Comparison of ENCODE assay signal across 10 mouse cellular contexts in genomic region chr7:42450618-42451017, GRCm38 (mm10). TPM values are rescaled to one million over a fixed set of nuclear protein-coding genes. Genes with fewer than 3 reads are reported as not detected.
A peak's percentile ranks its signal among the peaks of the same experiment; 100 is the strongest.
DNase-seq lines count a peak whose midpoint lies in the region; ATAC-seq lines count a peak whose summit lies in the region.
"Had no signal": no experiment of that assay in that cellular context is flagged by ENCODE, and none has a peak within 500 bp of the region (broad histone marks: within the 10 kb centered on the region; RNA-seq: fewer than 3 reads in every experiment).

No protein-coding gene starts in this region.

- peaks cover 78% of the 10 kb centered on the region for H3K9me3 ChIP-seq in embryonic facial prominence, embryonic 10.5 days

- WGBS in embryonic facial prominence, embryonic 10.5 days, result 43% methylated on average over 3 of the region's 3 CpGs

- H3K27me3 ChIP-seq in embryonic facial prominence, embryonic 10.5 days (replicated peaks; ENCODE audit: low read depth, poor library complexity, severe bottlenecking), result no peaks in the 10 kb centered on the region
- H3K27me3 ChIP-seq: limb, embryonic 15.5 days had no signal

- H3K4me3 ChIP-seq in embryonic facial prominence, embryonic 10.5 days, result no peak overlapping the region
- H3K4me3 ChIP-seq: limb, embryonic 15.5 days had no signal

- peak; percentile 3 for DNase-seq in gastrocnemius, adult 18-20 months (ENCODE audit: low spot score)
- DNase-seq in gastrocnemius, postnatal 4 days (ENCODE audit: low spot score in 2 of 2), result no peak
- DNase-seq in 416B (ENCODE audit: low read depth) (peak; percentile 51), ZHBTc4 (ENCODE audit: low read depth, low spot score) (peak; percentile 79)
- peak; percentile 17 to 32 for DNase-seq in kidney, postnatal 4 days
- no peak for DNase-seq in embryonic facial prominence, embryonic 10.5 days (ENCODE audit: low spot score)

- H3K4me1 ChIP-seq in embryonic facial prominence, embryonic 10.5 days, result no peaks in the 10 kb centered on the region
- H3K4me1 ChIP-seq: limb, embryonic 15.5 days had no signal

- no peak overlapping the region for H3K27ac ChIP-seq in embryonic facial prominence, embryonic 10.5 days (replicated peaks)
- H3K27ac ChIP-seq: limb, embryonic 15.5 days had no signal

- H3K36me3 ChIP-seq in embryonic facial prominence, embryonic 10.5 days (replicated peaks), result no peaks in the 10 kb centered on the region
- H3K36me3 ChIP-seq: limb, embryonic 15.5 days had no signal

- no peak for ATAC-seq in frontal cortex, adult (ENCODE audit: low TSS enrichment)
- no peak for ATAC-seq in activated CD4-positive, CD25-positive, alpha-beta regulatory T cell, adult 4 months

RNA-seq across cellular contexts. Expression of gene 4933421I07Rik, which starts 2.7 kb away (rescaled TPM):
- not detected for total RNA-seq in gastrocnemius, adult 18-20 months (2021)
- total RNA-seq in gastrocnemius, postnatal 4 days (2021), result not detected
- not detected for polyA plus RNA-seq in activated CD4-positive, CD25-positive, alpha-beta regulatory T cell, adult 4 months (2017; shearing (Covaris generic))
- polyA plus RNA-seq in embryonic facial prominence, embryonic 10.5 days (2016; fragmentation: Nextera tagmentation; extraction: Ambion mirVana), result not detected in 2 replicates
- total RNA-seq: gastrocnemius, adult 8-10 months had no signal
- polyA plus RNA-seq: limb, embryonic 15.5 days had no signal

RNA-seq across cellular contexts. Expression of gene Zfp141, which starts 54.9 kb away (rescaled TPM):
- 1 to 10 TPM; 5.0 TPM for total RNA-seq in gastrocnemius, adult 18-20 months (2021)
- total RNA-seq in gastrocnemius, postnatal 4 days (2021), result 1 to 10 TPM; 7.8 to 9.2 TPM
- 10 to 100 TPM; 24.8 to 36.4 TPM for polyA plus RNA-seq in activated CD4-positive, CD25-positive, alpha-beta regulatory T cell, adult 4 months (2017; shearing (Covaris generic))
- 15.0 and 15.8 TPM in 2 replicates for polyA plus RNA-seq in embryonic facial prominence, embryonic 10.5 days (2016; fragmentation: Nextera tagmentation; extraction: Ambion mirVana)

Comparison
In these comparisons a context has a peak if more than half of its experiments do, and no peak if none do; other contexts are left out.
1. DNase-seq: peak in gastrocnemius, adult 18-20 months (single experiment), 416B (single experiment), ZHBTc4 (single experiment) and kidney, postnatal 4 days (2 of 2); none in gastrocnemius, postnatal 4 days (0 of 2) and embryonic facial prominence, embryonic 10.5 days (single experiment).